Mouse (Mus musculus): ENCODE results near the gene Tnfsf13b. TPM values are rescaled to one million over a fixed set of nuclear protein-coding genes. Genes with fewer than 3 reads are reported as not detected.

The Tnfsf13b gene
- 10 to 100 TPM; 70.0 to 71.4 TPM for total RNA-seq (2023)

GRCm38 (mm10) chr8:10006156-10006985 is at the start of gene Tnfsf13b:
TSS of gene Tnfsf13b (plus strand) at chr8:10006467.

DNA sequence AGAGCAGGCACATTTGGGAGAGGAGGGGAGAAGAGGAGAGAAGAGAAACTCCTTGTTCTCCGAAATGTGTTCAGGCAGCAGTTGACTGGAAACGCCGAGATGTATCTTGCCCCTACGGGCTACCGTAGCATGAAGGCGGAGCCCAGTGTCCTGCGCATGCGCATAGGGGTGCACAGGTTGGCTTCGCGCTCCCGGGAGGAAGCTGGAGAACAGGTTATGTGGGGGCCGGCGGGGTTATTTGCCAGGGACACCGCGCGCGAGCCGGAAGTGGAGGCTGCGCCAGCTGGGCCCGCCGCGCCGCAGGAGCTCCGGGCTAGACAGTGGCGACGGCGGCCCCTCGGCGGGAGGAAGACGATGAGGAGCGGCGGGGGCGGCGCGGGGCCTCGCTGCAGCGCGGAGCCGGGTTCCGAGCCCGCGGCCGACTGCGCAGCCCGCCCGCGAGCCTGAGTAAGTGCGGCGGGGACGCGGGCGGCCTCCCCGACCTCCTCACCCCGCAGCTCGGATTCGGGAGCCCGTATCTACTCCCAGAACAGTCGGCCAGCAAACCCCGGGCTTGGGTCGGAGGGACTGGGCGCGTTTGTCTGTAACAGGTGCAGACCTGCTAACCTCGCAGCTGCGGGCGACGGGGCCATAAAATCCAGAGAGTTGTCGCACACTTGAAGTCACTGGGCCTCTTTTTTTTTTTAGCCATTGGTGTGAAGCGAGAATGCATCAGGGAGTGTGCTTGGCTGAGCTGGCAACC is 28.5 kb upstream of the Tnfsf13b start, which contains the start of the genes Lig4 and Abhd13:
Gene Lig4 (minus strand): TSS at position 114 of the 742 bp plus-strand sequence.
Gene Abhd13 (plus strand): TSS at position 135 of the 742 bp plus-strand sequence.

Other genes with a start within 250 kb of the Tnfsf13b start
- not detected for gene Fam155a, start 235.3 kb upstream of the Tnfsf13b start, total RNA-seq (2023)
- not detected for gene Gm10217, start 142.2 kb upstream of the Tnfsf13b start, total RNA-seq (2023)
- gene Lig4, start 28.8 kb upstream of the Tnfsf13b start, total RNA-seq (2023) = 1 to 10 TPM; 1.8 to 3.5 TPM
- 10 to 100 TPM; 11.1 to 11.4 TPM for gene Abhd13, start 28.8 kb upstream of the Tnfsf13b start, total RNA-seq (2023)
- under 1 TPM; 0.13 to 0.26 TPM for gene Myo16, start 147.4 kb downstream of the Tnfsf13b start, total RNA-seq (2023)

All from neutrophil, adult 83 days (primary cell).